Mouse (Mus musculus) spleen, postnatal 10 days (tissue): ENCODE results near the gene Trex1.

Experiments used
- DNase-seq, 2 experiments: peaks; one replicate each; pipeline ENCODE4 v3.0.0; 2021 to 2022; ENCODE audit warnings: low spot score in 2 of 2

The Trex1 gene

DNA sequence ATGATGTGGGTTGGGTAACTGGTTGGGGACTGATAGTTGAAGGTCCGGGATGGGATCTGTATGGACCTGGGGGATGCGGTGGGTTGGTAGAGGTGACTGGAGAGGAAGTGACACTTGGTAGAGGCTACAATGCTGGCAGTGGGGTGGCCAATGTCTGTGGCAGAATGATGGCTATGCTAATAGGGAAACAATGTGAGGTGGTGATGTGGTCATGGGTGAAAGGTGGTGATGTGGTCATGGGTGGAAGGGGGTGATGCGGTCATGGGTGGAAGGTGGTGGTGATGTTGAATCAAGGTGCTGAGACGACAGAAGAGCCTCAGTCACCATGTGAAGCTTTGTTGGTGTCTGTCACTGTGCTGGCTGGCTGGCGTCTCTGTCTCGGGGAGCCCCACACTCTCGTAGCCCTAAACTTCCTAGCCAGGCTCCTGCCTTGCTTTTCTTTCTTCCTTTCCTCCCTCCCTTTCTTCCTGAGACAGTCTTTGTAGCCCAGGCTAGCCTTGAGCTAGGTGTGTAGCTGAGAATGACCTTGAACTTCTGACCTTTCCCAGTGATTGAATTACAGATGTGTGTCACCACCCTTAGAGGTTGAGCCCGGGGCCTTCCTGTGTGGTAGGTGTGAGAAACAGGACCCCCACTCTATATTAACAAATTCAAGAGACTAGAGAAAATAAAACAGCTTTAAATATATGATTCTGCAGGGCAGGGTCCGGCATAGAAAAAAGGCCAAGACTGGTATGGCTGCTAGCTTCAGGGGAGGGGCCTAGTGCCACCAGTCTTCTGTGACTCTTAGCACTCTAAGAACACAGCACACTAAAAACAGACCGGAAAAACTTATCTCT lies 7.7 kb downstream of the Trex1 start:
- peak; percentile 3 to 56 for DNase-seq

DNA sequence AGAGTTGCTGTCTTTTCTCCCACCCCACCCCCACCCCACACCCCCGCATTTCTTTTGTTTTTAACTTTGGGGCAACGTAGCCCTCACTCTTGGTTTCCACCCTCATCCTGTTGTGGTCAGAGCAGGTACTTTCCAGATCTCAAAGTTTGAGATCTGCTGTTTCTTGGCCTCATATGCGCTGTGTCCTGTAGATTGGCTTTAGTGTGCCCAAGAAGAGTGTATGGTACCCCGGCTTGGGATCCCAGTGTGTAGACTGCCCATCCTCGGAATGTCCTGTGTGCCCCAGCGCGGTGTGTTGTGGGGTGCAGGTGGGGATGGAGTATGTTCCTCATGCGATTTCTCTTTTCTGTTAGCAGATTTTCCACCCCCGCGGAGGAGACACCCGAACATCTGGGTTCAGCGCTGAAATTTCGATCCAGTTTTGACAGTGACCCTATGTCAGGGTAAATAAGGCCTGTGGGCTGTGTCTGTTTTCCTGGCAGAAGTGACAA lies 8.5 kb downstream of the Trex1 start:
- peak; percentile 21 to 45 for DNase-seq

DNA sequence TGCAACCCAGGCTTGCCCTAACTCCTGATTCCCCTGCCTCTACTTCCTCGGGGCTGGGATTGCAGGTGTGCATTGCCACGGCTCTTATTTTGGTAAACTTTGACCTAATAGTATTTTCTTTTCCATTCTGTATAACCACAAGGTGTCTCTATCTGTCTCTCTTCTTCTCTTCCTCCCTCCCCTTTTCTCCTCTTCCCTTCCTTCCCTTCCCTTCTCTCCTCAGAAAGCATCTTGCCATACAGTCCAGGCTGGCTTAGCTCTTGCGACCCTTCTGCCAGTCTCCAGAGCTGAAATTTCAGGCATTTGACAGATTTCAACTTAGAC lies 8.9 kb downstream of the Trex1 start:
- peak in 1 of 2 experiments; percentile 6 for DNase-seq

DNA sequence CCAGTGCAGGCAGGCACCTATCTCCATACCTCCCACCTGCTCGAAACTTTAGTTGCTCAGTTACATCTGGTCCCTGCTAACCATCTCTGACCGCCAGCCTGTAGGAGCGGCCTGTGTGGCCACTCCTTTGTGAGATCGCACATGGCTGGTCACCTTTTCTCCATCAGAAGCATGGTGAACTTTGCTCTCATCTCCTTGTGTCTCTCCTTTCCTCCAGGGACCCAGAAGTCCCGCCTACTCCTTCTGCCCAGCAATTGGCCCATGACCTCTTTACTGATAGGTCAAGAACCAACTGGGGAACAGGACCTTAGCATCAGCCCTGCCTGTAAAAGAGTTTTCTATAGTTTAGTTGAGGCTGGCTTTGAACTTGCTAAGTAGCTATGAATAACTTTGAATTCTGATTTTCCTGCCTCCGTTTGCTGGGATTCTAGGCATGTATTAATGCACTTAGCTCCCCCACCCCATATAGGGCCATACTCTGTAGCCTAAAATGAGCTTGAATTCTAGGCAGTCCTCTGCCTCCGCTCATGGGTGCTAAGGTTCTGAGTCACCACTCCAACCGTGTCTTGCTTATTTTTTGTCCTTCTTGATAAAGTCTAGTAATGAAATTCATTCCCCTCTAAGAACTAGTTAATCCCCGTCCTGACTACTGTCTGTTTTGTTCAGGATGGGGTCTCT lies 9.4 kb downstream of the Trex1 start:
- DNase-seq, result peak; percentile 4 to 36

DNA sequence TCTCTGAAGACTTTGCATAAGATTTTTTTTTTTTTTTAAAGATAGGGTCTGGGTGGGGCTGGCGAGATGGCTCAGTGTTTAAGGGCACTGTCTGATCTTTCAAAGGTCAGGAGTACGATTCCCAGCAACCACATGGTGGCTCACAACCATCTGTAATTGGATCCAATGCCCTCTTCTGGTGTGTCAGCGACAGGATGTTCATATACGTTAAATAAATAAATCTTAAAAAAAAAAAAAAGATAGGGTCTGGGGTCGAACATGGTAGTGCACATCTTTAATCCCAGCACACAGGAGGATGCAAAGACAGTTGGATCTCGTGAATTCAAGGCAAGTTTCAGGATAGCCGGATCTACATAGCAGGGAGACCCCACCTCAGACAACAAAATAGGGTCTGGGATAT lies 10.2 kb downstream of the Trex1 start:
- no peak for DNase-seq

DNA sequence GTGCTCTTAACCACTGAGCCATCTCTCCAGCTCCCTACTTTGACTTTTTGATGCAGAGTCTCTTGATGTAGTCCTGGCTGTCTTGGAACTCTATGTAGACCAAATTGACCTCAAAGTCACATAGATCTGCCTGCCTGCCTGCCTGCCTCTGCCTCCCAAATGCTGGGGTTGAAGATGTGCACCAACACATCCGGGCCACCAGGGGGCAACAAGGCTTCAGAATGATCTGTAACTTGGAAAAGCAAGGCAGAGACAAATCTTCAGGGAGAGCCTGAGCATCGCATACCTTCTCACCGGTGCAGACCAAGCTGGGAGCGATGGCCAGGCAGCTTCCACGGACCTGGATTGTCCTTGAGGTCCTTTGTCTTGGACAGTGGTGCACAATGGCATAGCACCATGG lies 13.2 kb downstream of the Trex1 start:
- DNase-seq, result peak; percentile 51 to 79

DNA sequence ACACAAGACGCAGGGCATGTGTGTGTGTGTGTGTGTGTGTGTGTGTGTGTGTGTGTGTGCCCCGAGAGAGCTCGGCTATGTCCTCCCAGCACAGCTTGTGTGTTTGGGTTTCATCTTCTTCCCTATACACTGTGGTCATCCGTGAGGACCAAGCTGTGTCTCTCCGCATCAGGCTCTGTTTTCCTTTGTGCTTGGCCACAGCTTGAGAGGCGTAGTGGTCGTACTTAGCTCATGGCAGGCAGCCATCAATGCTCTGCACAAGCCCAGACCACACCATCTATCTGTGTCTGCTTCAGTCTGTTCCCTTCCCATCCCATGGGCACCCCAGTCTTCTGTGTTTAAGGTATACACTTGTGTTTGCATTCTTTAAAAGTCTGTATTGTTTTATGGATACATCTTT lies 18.2 kb downstream of the Trex1 start:
- DNase-seq, result peak; percentile 2 to 7

DNA sequence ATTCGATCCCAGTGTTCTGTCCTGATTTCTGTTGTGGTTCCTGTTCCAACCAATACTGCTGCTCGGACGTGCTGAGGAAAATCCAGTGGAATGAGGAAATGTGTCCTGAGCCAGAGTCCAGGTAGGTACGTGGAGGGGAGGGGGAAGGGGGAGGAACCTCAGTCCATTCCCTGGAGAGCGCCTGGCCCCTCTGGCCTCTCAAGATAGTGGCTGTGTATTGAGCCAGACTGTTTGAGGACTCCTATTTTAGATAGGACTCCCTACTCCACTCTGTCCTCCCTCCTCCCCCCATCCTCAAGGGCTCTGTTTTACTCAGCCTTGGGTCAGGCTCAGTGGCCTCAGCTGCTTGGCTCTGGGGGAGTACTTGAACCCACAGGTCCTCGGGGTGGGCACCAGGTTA lies 18.6 kb downstream of the Trex1 start:
- peak in 1 of 2 experiments; percentile 10 for DNase-seq

DNA sequence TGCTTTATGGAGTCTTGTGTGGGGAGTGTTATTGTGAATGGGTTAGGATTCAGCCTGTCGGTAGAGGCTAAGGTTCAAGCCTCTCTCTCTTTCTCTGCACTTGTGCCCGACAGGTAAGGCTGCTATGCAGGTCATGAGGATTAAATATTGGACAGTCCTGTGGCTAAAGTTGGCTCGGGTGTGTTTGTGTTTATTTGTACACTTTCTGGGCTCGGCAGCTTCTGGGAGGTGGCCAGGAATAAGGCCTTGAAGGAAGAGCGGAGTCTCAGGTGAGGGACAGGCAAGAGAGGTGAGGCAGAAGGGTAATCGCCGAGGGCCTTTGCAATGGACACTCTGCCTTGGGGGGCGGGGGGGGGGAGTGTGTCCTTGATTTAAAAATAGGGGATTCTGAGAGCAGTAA lies 19.3 kb downstream of the Trex1 start:
- peak in 1 of 2 experiments; percentile 9 for DNase-seq

DNA sequence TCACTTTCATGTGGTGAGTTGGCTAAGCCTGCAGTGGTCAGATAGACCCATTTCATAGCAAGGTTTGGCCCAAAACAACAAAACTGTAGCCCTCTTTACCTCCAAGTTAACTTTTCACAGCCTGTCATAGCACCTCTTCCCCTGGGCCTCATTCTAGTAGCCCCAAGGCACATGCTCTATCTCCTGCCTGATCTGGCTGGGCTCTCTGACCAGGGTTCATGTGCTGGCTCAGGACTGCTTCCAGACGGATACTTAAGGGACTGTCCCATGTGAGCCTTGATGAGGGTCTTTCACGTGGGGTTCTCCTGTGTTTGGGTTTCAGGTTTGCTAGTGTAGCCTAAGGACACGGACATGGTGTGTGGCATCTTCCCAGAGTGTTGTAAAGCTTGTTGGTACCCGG lies 19.9 kb downstream of the Trex1 start:
- peak in 1 of 2 experiments; percentile 10 for DNase-seq

DNA sequence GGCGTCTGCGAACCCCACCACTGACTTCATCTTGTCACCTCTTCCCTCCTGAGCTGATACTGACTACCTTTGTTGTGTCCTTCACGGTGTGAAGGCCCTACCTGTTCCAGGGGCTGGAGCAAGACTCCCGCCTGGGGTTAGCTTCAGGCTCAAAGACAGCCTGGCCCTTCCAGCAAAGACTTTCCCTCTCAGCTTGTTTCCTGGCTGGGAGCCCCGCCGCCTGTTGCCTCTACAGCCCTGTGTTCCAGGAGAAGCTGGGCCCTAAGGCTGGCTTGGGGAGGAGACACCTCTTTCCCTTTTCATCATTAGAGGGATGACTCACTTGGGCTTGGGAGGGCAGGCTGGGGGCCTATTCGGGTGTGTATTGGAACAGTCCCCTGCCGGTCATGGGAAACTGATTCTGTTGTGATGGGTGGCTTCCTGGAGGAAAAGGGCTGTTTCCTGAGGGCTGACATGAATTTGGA lies 20.6 kb downstream of the Trex1 start:
- DNase-seq, result peak in 1 of 2 experiments; percentile 29

DNA sequence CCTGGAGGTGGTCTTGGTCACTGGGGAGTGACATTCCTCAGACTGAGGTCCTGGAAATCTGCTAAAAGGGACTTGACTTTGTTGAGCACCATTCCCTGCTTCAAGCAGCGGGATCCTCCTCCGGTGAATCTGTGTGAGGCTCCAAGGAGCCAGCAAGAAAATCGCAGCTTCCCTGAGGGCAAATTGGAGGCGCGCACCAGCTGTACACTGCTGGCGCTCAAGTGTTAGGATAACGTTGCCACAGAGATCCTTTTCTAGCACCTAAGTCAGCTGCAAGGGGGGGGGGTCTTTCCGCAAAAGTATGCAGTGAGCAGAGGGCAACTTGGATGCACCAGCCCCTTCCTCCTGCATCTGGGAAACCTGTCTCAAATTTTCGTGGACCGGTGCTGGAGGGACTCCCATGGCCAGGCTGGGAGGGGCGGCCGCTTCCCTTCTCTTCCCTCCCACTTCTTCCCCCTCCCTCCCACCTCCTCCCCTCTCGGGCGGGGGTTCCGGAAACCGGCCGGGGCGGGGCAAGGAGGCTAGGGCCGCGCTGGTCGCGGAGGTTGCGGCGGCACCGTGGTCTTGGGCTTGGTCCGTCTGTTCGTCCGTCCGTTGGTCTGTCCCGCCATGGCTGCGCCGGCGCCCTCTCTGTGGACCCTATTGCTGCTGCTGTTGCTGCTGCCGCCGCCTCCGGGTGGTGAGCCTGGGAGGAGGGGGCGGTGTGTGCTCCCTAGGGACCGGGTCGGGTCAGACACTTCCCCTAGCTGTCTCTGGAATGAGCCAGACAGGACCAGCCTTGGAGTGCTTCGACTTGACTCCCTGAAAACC lies 21.2 kb downstream of the Trex1 start, which contains the start of gene Shisa5:
Shisa5 (plus strand) TSS at position 480 of the 810 bp plus-strand sequence.
- peak in 1 of 2 experiments; percentile 75 for DNase-seq

DNA sequence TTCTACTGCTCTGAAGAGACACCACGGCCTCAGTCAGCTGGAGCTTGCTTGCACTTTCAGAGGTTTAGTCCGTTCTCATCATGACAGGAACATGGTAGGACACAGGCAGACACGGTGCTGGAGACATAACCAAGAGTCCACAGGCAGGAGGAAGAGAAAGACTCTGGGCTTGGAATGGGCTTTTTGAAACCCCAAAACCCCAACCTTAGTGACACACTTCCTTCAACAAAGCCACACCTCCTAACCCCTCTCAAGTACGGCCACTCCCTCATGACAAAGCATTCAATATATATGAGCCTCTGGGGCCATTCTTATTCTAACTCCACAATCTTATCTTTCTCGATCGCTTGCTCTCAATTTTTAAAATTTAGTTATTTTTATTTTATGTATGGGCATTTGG lies 27.1 kb downstream of the Trex1 start:
- DNase-seq, result peak in 1 of 2 experiments; percentile 6

DNA sequence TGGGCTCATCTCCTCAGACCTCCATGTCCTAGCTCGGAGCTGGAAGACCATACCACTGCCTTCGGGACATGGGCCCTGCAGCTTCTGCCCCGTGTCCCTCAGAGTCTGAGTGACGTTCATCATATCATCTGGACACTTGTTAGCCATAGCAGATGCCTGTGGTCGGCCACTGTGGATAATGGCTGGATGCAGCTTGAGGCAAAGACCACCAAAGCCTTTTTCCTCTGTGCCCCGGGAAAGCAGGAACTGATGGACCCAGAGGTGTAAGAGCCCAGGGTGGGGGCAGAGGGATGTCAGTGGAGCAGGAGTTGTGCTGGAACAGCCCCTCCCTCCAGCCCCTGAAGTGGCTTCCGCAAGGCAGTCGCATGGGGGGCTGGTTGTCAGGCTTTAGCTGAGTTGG lies 27.8 kb downstream of the Trex1 start:
- peak in 1 of 2 experiments; percentile 8 for DNase-seq

DNA sequence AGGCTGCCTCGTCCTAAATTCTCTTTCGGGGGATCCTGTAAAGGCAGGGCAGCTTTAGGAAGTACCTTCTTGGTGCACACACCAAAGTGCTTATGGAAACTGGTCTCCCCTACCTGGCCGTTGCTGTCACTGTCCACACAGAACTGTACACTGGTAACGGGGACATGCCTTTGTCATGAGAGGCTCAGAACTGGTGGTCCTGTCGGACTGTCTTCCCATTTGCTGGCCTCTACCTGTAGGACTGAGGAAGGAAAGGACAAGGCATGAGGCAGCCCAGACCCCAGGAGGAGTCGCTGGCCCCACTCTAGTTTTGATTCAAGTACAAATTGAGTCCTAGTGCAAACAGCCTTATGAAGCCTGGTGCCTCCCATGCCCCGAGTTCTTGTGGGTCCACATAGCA lies 28.5 kb downstream of the Trex1 start:
- DNase-seq, result peak in 1 of 2 experiments; percentile 6

DNA sequence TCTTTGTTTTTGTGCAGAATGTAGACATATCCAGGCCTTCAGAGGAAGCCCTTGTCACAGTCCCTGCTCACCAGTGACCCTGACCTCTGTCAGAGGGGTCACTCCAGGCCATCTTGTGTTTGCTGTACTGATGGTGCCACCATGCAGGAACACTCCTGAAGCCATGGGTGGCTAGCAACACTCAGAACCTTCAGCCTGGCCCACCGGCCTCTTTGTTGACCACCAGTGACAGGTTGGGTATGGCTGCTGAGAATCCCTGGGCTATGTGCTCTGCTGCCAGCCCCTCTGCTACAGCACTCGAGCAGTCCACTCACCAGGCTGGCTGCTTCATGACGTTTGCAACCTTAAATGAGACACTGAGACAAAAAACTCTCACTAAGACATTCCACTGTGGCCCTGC lies 29.2 kb downstream of the Trex1 start:
- peak in 1 of 2 experiments; percentile 7 for DNase-seq

DNA sequence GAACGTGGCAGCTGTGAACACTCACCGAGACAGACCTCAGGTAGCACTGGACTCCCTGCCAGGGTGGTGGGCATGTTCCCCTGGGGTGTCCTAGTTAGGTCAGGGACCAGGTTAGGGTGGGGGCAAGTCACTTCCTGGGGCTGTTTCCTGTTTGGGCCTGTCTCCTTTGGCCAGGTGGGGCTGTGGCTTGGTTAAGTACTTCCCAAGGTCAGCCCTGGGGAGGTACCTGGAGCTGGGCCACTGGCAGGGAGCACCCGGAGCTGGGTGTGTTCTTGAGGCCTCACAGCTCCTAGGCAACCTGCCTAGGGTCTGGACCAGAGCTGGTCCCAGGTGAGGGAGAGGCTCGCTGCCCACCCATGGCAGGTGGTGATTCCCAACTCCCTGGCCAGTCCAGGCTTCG lies 30.6 kb downstream of the Trex1 start:
- peak in 1 of 2 experiments; percentile 8 for DNase-seq

DNA sequence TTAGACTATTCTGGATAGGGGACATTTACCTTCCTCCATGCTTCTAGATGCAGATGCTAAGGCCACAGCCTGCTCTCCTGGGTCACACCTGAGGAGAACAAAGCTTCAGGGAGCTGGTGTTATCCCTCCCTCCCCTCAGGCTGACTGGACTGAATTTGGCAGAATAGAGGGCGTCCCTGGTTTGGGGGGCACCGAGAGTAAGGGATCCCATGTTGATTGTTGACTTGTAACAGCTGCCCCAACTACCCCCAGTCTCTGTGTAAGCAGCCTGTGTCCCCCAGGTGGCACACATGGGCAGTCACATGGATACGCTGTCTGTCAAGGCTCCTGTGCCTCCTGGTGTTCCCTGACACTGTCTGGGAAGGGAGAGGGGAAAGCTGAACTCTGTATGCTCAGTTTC lies 31.1 kb downstream of the Trex1 start:
- DNase-seq, result peak in 1 of 2 experiments; percentile 6

DNA sequence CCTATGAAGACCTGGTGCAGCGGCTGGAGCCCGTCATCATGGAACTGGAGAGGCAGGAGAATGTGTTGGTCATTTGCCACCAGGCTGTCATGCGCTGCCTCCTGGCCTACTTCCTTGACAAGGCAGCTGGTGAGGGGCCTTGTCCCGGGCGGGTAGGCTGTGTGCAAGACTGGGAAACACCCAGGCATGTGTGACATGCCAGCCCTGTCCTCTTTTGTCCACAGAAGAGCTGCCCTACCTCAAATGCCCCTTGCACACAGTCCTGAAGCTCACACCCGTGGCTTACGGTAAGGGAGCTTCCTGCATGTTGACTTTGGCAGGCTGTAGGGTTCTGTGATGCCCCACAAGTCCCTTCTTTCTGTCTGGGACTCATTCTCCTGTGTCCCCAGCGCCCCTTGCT lies 32.0 kb downstream of the Trex1 start:
- peak in 1 of 2 experiments; percentile 13 for DNase-seq

DNA sequence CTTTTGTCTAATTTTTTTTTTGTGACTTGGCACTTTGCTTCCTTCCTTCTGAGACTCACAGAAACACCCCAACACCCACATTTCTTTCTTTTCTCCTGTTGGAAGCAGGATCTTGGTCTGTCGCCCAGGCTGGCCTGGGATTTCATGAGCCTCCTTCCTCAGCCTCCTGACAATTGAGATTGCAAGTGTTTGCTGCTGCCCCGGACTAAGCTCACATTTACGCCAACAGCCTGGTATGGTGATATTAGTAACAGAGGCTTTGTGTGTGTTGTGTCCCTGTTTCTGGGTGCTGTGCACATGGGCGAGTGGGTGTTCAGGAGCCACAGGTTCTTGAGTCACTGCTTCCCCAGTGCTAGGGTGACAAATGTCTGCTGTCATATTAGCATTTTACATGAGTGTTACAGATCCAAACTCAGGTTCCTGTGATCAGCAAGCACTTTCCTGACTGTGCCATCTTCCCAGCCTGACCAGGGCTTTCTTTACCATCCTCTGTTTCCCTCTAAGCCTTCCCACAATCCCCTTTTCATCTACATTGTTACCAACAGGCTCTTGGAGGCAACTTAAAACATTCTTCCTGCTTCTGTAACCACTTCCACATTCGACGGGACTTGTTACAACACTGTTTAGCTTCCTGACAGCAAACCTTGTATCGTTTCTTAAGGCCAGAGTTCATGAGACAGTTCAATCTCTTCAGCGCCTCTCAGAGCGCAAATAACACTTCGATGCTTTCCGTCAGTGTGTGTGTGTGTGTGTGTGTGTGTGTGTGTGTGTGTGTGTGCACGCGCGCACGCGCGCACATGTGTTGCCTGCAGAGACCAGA lies 36.5 kb downstream of the Trex1 start:
- peak in 1 of 2 experiments; percentile 31 for DNase-seq

DNA sequence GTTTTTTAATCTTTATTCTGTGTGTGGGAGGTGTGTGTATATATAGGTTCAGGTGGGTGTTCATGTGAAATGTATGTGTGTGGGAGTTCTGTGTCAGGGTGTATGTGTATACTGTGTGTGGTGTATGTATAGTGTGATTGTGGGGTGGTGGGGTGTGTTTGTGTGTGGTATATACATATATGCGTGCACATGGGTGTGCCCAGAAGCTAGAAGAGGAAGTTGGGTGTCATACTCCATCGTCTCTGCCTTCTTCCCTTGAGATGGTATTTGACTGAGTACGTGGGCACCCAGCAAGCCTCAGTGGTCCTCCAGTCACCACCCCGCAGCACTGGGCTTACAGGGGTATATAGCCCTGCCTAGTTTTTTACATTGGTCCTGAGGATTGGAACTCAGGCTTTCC lies 38.1 kb downstream of the Trex1 start:
- DNase-seq, result peak in 1 of 2 experiments; percentile 50
